Mouse (Mus musculus) hindbrain, embryonic 12.5 days (tissue): ENCODE data around the gene Ankrd6. TPM values are rescaled to one million over a fixed set of nuclear protein-coding genes. Genes with fewer than 3 reads are reported as not detected.

Experiments
- ATAC-seq: fragments of 200-750 bp; cut with Nextera tagmentation; 2 replicates; pipeline ENCODE4 v1.8.0; 2017; ENCODE audit warnings: moderate TSS enrichment; ENCODE audit not compliant: low FRiP score
- H3K27ac ChIP-seq: fragments of 300-500 bp; sonication (generic); 2 replicates; pipeline ENCODE4 v1.5.1; 2016; ENCODE audit warnings: mild to moderate bottlenecking
- H3K27me3 ChIP-seq: fragments of 300-500 bp; sonication (generic); 2 replicates; pipeline ENCODE4 v1.6.1; 2016; ENCODE audit warnings: mild to moderate bottlenecking
- H3K36me3 ChIP-seq: fragments of 300-500 bp; sonication (generic); 2 replicates; pipeline ENCODE4 v1.6.1; 2016; ENCODE audit warnings: mild to moderate bottlenecking
- H3K4me1 ChIP-seq: fragments of 300-500 bp; sonication (generic); 2 replicates; pipeline ENCODE4 v1.6.1; 2016
- H3K4me2 ChIP-seq: fragments of 300-500 bp; sonication (generic); replicated peaks from 2 replicates; pipeline ENCODE4 v1.6.1; 2016; ENCODE audit warnings: mild to moderate bottlenecking
- H3K4me3 ChIP-seq: fragments of 300-500 bp; sonication (generic); 2 replicates; pipeline ENCODE4 v1.5.1; 2016; ENCODE audit warnings: mild to moderate bottlenecking
- H3K9ac ChIP-seq: fragments of 300-500 bp; sonication (generic); 2 replicates; pipeline ENCODE4 v1.6.1; 2016; ENCODE audit warnings: mild to moderate bottlenecking, moderate library complexity
- H3K9me3 ChIP-seq: fragments of 300-500 bp; sonication (generic); replicated peaks from 2 replicates; pipeline ENCODE4 v1.6.1; 2016; ENCODE audit warnings: mild to moderate bottlenecking
- WGBS: fragments of 180-500 bp; shearing (Covaris S2); methylation state at CpG from one replicate; pipeline ENCODE4 v1.1.7; 2016; 5-methylcytosine and 5-hydroxymethylcytosine counted together
- polyA plus RNA-seq: library from polyadenylated mRNA; unstranded; fragments of >200 nt; fragmentation: Nextera tagmentation; extraction: Ambion mirVana; gene quantifications from 2 replicates; pipeline ENCODE4 v1.2.1, GENCODE M21; 2016

The Ankrd6 gene
- polyA plus RNA-seq, 1 experiment from 2014 or later, result 27.5 TPM

DNA sequence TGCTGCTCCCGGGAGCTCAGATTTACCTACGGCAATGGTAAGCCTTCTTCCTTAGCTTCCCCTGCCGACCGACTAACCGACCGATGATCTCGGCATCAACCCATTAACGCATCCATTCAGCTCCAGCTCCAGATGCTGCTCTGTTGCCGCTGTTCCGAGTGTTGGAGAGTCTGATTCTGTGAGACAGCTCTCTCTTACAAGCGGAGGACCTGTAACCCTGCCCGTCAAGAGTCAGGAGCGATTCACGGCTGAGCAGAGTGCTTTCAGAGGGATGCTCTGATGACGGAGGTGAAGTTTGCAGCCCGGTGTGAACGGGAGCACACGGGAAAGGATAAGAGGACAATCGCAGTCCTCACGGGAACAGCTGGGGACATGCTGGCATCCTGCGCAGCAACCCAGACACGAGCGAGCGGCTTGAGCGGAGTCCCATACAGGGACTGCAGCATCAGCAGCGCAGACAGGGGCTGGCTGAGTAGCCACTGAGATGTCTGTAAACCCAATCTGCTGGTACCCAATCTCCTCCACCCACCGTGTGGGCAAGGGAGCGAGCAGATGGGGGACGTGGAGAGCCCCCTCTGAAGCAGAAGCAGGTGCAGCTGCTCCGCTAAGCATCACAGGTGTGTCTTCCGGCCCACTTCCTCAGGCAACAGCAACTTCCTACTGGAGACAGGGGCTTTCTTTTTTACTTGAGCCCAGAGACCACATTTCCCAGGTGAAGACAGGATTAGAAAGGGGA lies 86.3 kb downstream of the Ankrd6 start:
- peak overlapping the region; percentile 49 for H3K9ac ChIP-seq
- H3K9me3 ChIP-seq, result no peaks in the 10 kb centered on the region
- H3K4me3 ChIP-seq, result peak overlapping the region; percentile 31
- 32% methylated on average over 31 of the region's 31 CpGs for WGBS
- peak overlapping the region; percentile 59 for H3K4me2 ChIP-seq
- peaks cover 51% of the 10 kb centered on the region for H3K4me1 ChIP-seq
- no peaks in the 10 kb centered on the region for H3K36me3 ChIP-seq
- peak; percentile 50 for ATAC-seq
- no peaks in the 10 kb centered on the region for H3K27me3 ChIP-seq
- peak overlapping the region; percentile 72 for H3K27ac ChIP-seq

DNA sequence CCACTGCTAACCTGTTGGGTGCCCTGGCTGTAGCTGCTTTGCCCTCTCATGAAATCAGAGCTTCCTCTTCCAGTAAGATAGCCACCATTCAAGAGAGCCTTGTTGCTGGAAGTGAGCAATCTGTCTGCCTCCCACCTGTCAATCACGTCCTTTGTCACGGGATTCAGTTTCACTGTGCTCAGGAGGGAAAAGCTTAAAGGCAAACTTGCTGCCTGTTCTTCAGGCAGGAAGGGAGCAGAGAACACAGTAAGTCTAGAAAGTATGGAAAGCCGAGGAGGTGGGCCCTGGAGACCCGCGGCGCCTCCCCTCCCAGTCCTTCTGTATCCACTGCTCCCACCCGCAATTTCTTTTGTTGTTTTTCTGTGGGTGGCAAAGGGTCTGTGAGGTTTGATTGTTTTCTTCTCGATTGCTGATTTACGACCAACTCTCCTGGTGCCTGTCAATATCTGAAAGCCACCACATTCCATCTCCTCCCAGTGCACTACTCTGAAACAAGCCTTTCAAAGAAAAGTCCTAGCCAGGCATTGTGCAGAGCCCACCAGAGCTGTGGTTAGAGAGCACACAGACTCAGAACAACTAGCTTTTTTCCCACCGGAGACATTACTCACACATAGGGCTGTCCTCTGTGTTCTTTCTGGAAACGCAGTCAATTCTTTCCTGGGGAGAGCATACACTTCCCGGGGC lies 87.1 kb downstream of the Ankrd6 start:
- H3K4me2 ChIP-seq, result peak overlapping the region; percentile 59
- H3K27me3 ChIP-seq, result no peaks in the 10 kb centered on the region
- no peaks in the 10 kb centered on the region for H3K9me3 ChIP-seq
- ATAC-seq, result peak; percentile 27
- H3K4me1 ChIP-seq, result peaks cover 51% of the 10 kb centered on the region
- H3K36me3 ChIP-seq, result no peaks in the 10 kb centered on the region
- 7% methylated on average over 12 of the region's 12 CpGs for WGBS
- H3K4me3 ChIP-seq, result peak overlapping the region; percentile 31
- peak overlapping the region; percentile 49; the same call in 1 of the 2 replicates for H3K9ac ChIP-seq
- H3K27ac ChIP-seq, result peak overlapping the region; percentile 72

DNA sequence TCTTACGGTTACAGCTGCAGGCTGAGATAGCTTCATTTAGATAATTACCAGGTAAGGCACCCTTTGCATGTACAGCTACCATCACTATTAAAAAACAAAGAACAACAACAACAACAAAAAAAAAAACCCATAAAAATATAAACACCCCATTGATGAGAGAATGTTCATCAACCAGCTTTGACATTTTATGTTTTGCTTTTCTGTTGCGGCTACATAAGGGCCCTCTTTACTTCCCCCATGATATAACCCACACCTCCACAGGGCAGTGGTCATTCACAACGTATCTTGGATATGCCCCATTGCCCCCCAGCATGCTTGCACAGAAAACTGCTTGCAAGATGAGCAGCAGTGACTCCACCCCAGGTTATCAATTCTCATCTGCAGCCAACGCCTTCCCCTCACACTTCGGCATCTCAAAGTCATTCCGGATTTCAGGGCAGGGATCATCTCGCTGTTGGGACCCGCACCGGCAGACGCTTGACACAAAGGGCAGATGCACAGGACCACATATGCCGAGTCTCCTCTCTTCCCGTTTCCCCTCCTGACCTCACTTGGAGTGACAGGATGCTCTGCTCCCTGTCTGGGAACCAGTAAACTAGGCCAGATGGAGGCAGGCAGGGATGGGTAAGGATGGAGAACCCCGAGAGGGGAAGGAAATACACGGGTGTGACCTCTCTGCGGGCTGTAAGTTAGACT lies 87.7 kb downstream of the Ankrd6 start:
- Histone ChIP-seq H3K4me3 (peak overlapping the region; percentile 31), H3K36me3 (no peaks in the 10 kb centered on the region), H3K9ac (peak overlapping the region; percentile 27; the same call in 1 of the 2 replicates), H3K9me3 (no peaks in the 10 kb centered on the region), H3K27ac (peak overlapping the region; percentile 72), H3K27me3 (no peaks in the 10 kb centered on the region), H3K4me2 (peak overlapping the region; percentile 59), H3K4me1 (peaks cover 51% of the 10 kb centered on the region)
- no peak for ATAC-seq
- 22% methylated on average over 15 of the region's 15 CpGs for WGBS

DNA sequence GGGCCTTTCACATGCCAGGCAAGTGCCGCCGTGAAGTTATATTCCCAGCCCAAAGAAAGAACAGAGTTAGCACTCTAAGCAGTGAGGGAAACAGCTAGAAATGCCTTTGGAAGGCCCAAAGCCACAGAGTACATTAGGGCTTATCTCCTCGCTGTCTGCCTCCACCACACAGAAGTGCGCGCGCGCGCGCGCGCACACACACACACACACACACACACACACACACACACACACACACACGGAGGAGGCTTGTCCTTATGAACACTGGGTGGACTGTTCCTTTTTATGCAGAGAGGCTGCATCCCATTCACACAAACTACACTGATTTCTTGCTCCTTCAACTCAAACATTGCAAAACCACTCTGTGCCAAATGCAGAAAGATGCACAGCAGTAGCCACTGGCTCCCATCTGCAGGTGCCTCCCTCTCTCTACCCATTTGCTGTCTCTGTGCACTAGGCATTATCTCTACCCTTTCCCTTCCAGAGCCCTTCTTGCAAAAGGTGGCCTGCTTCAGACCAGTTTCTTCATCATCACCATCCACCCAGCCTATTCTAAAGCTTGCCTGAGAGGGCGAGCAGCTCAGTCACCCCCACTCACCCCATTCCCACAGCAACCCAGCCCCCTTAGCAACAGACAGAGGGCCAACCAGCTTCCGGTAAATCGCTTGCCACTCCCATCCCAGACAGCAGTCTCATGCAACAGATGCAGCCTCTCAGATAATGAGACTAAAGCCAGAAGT lies 88.5 kb downstream of the Ankrd6 start:
- H3K9ac ChIP-seq, result no peak overlapping the region
- ATAC-seq, result 0 out of 2 replicates have a peak, but pooled peaks have one; percentile 32
- peaks cover 51% of the 10 kb centered on the region for H3K4me1 ChIP-seq
- H3K4me3 ChIP-seq, result no peak overlapping the region
- H3K4me2 ChIP-seq, result peak overlapping the region; percentile 11
- H3K36me3 ChIP-seq, result no peaks in the 10 kb centered on the region
- 0 out of 2 replicates have a peak overlapping the region, but pooled peaks have one; percentile 4 for H3K27ac ChIP-seq
- 72% methylated on average over 15 of the region's 15 CpGs for WGBS
- H3K27me3 ChIP-seq, result no peaks in the 10 kb centered on the region
- no peaks in the 10 kb centered on the region for H3K9me3 ChIP-seq

DNA sequence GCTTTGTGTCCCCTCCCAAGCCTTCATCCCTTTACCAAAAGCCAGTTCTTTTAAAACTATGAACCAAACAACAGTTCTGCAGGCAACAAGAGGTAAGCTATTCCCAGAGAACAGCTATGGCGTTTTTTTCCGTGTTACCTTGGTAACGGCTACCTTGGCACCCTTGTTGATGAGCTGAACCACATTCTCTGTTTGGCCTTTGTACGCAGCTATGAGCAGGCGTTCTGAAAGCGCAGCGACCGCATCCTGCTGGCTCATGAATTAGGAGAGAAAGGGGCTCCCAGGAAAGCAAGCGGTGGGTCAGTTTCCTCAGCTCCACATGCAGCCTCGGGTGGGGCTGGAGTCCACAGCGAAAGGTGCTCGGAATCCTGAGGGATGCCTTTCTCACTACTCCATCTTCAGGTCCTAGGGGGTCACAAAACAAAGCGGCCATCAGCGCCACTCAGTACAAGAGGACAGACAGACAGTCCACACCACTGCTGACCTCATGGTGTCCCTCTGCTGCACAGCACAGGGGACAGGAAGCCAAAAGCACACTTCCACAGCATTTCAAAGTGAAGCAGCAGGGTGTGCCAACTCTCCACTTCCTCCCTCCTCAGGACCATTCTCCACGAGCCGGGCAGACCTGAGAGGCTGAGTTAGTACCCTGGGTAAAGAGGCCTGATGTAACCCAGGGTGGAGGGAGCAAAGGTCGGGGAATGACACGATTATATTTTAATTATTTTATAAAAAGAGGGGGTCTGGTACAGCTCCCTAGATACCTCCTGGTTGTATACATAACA lies 90.3 kb downstream of the Ankrd6 start:
- no peaks in the 10 kb centered on the region for H3K9me3 ChIP-seq
- 40% methylated on average over 18 of the region's 18 CpGs for WGBS
- H3K4me2 ChIP-seq, result peak overlapping the region; percentile 36
- H3K4me3 ChIP-seq, result no peak overlapping the region
- peak; percentile 39; the same call in 1 of the 2 replicates for ATAC-seq
- H3K27me3 ChIP-seq, result no peaks in the 10 kb centered on the region
- peak overlapping the region; percentile 58; the same call in 1 of the 2 replicates for H3K27ac ChIP-seq
- no peaks in the 10 kb centered on the region for H3K36me3 ChIP-seq
- 0 out of 2 replicates have a peak overlapping the region, but pooled peaks have one; percentile 18 for H3K9ac ChIP-seq
- H3K4me1 ChIP-seq, result peaks cover 51% of the 10 kb centered on the region

DNA sequence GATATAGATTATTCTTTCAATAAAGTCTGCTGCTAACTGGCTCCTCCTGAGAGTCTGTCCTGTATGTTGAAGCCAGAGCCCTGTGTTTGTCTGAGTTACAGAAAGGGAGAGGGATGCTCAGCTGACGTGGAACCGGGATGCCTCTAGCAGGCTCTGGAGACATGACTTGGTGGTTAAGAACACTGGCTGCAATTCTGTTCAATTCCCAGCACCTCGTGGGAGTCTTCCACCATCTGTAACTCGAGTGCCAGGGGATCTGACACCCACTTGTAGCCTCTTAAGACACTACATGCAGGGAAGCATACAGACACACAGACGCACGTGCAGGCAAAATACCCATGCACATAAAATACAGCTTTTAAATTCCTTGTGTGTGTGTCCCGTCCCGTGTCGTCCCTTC lies 95.1 kb downstream of the Ankrd6 start:
- Histone ChIP-seq H3K27ac (no peak overlapping the region), H3K9me3 (no peaks in the 10 kb centered on the region), H3K4me2 (no peak overlapping the region), H3K27me3 (no peaks in the 10 kb centered on the region), H3K36me3 (no peaks in the 10 kb centered on the region), H3K4me3 (no peak overlapping the region), H3K9ac (no peak overlapping the region), H3K4me1 (peaks cover 16% of the 10 kb centered on the region)
- WGBS, result 78% methylated on average over 9 of the region's 9 CpGs
- ATAC-seq, result no peak

DNA sequence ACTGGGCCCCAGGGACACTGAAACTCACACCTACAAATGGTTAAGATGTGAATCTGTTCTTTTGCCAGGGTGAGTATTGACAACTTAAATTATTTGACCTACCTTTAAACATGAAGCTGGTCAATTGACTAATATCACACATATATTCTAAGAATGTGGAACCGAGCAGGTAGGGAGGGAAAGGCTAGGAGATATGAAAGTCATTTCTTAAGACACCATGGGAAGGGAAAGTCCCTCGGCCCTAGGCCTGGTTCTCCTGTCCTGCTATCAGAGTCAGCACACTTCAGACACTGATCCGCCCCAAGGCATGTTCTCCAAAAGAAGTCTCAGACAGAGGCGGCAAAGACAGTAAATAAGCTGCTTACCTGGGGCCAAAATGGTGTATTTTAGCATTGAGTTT lies 95.7 kb downstream of the Ankrd6 start:
- ATAC-seq, result no peak
- H3K4me3 ChIP-seq, result no peak overlapping the region
- H3K36me3 ChIP-seq, result no peaks in the 10 kb centered on the region
- 87% methylated on average over 4 of the region's 4 CpGs for WGBS
- H3K27me3 ChIP-seq, result no peaks in the 10 kb centered on the region
- H3K4me1 ChIP-seq, result peaks cover 10% of the 10 kb centered on the region
- H3K9ac ChIP-seq, result no peak overlapping the region
- no peak overlapping the region for H3K4me2 ChIP-seq
- no peaks in the 10 kb centered on the region for H3K9me3 ChIP-seq
- H3K27ac ChIP-seq, result no peak overlapping the region

DNA sequence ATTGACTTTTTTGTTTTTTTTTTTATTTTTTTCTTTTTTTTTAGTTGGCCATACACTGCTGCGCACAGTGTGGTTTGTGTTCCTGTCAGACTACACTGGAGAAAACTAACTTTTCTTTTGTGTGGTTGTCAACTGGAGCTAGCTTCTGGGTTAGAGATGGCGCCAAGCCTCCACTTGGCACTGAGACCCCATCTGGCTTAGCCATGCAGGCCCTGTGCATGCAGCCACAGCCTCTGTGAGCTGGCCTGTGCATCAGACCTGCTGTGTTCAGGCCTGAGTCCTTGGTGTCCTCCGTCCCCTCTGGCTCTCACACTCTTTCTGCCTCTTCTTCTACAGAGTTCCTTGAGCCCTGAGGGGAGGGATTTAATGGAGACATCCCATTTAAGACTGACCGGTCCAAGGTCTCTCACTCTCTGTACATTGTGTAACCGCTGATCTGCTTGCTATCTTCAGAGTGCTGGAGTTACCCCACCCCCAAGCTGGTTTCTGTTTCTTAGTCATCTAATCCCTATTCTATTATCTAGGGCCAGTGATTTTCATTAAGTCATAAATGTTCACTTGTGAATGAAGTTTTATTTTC lies 96.9 kb downstream of the Ankrd6 start:
- no peak overlapping the region for H3K4me3 ChIP-seq
- H3K4me1 ChIP-seq, result peaks cover 4% of the 10 kb centered on the region
- H3K9ac ChIP-seq, result no peak overlapping the region
- H3K27me3 ChIP-seq, result no peaks in the 10 kb centered on the region
- H3K4me2 ChIP-seq, result no peak overlapping the region
- 88% methylated on average over 5 of the region's 5 CpGs for WGBS
- H3K36me3 ChIP-seq, result no peaks in the 10 kb centered on the region
- H3K9me3 ChIP-seq, result no peaks in the 10 kb centered on the region
- H3K27ac ChIP-seq, result no peak overlapping the region
- ATAC-seq, result 0 out of 2 replicates have a peak, but pooled peaks have one; percentile 41

DNA sequence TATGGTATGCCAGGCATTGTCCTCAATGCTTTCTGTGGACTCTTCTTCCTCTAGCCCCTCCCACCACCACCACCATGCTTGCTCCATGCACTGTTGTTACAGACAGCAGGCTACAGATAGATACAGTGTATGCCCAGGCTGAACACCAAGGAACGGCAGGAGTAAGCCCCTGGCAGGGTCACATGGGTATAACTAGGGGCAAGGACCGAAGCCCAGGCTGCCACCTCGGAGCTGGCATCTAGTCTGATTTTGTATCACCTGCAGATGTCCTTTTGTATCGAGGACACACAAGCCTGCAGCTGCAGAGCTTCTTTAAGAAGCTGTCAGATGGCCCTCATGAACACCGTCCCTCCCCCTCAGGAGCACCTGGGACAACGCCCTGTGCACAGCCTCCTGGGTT lies 97.8 kb downstream of the Ankrd6 start:
- no peak overlapping the region; the same call in 1 of the 2 replicates for H3K9ac ChIP-seq
- no peak; the same call in 1 of the 2 replicates for ATAC-seq
- H3K4me2 ChIP-seq, result no peak overlapping the region
- peaks cover 4% of the 10 kb centered on the region for H3K4me1 ChIP-seq
- 75% methylated on average over 6 of the region's 6 CpGs for WGBS
- 0 out of 2 replicates have a peak overlapping the region, but pooled peaks have one; percentile 12 for H3K27ac ChIP-seq
- H3K9me3 ChIP-seq, result no peaks in the 10 kb centered on the region
- no peak overlapping the region for H3K4me3 ChIP-seq
- no peaks in the 10 kb centered on the region for H3K27me3 ChIP-seq
- no peaks in the 10 kb centered on the region for H3K36me3 ChIP-seq

DNA sequence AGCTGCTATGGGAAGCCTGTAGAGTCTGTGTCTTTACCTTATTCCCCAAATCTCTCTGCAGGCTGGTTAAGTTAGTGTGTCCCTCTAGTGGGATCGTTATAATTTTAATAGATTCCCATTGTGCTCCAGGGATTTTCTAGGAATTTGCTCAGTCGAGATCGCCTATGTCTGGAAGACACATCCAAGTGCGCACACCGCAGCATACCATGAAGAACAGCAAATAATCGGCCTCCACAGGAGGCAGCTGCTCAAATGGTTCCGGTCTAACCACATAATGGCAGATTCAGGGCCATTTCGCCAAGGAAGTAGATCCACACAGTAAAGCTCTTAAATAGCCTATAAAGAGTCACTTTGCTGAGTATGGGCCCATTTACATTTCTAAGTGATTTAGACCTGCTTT lies 98.3 kb downstream of the Ankrd6 start:
- Histone ChIP-seq H3K4me2 (no peak overlapping the region), H3K27me3 (no peaks in the 10 kb centered on the region), H3K36me3 (no peaks in the 10 kb centered on the region), H3K9me3 (no peaks in the 10 kb centered on the region), H3K4me3 (no peak overlapping the region), H3K4me1 (peaks cover 4% of the 10 kb centered on the region), H3K27ac (no peak overlapping the region), H3K9ac (no peak overlapping the region)
- 75% methylated on average over 8 of the region's 8 CpGs for WGBS
- peak; percentile 32; the same call in 1 of the 2 replicates for ATAC-seq

DNA sequence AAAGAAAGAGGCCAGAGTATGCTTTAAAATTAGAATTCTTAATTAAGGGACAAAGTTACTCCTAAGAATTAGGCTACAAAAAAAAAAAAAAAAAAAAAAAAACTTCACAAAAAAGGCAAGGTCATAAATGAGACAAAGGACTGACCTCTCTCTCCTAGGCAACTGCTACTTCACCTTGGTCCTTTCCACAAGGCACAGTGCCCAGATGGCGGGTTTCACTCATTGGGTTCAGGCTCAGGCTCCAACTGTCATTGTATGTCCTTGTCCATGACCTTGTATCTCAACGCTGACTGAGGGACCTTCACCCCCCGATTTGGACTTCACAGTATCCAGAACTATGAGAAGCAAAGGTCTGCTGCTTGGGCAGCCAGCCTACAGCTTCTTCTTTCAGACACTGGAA lies 112.2 kb downstream of the Ankrd6 start:
- WGBS, result 69% methylated on average over 3 of the region's 3 CpGs
- H3K27me3 ChIP-seq, result no peaks in the 10 kb centered on the region
- no peak overlapping the region for H3K4me3 ChIP-seq
- H3K4me1 ChIP-seq, result peaks cover 12% of the 10 kb centered on the region; the same call in 1 of the 2 replicates
- H3K36me3 ChIP-seq, result no peaks in the 10 kb centered on the region
- H3K4me2 ChIP-seq, result no peak overlapping the region
- no peak overlapping the region for H3K9ac ChIP-seq
- no peak overlapping the region for H3K27ac ChIP-seq
- H3K9me3 ChIP-seq, result 0 out of 2 replicates have a peak, but pooled peaks cover 4% of the 10 kb centered on the region
- peak; percentile 9; the same call in 1 of the 2 replicates for ATAC-seq
